Mouse (Mus musculus): ENCODE data around the gene Ngrn. TPM values are rescaled to one million over a fixed set of nuclear protein-coding genes. Genes with fewer than 3 reads are reported as not detected.

Gene Ngrn
- total and polyA plus RNA-seq, 3 experiments: 28.3 to 43.2 (median 32.1) TPM

- H3K4me2 ChIP-seq (ENCODE audit: insufficient read depth, low read depth, poor library complexity, severe bottlenecking): no peak overlapping the region
- dilution Hi-C loops (cut with MboI; ENCODE audit: extremely low pct_ligation_motif_present, extremely low pct_unique_long_range_greater_than_20kb, low sequenced_read_pairs): no loop called here
- no peaks in the 10 kb centered on the region for H3K9me3 ChIP-seq (replicated peaks; ENCODE audit: low read length)
- TF ChIP-seq CTCF (conservative IDR thresholded peaks at IDR 0.05 in 1 of 2, IDR thresholded peaks at IDR 0.05 in 1 of 2; ENCODE audit: low read depth in 2 of 2, low read length in 2 of 2) (peak in 1 of 2 experiments; percentile 74; a peak in 2 of 4 replicates), ELF1 (IDR thresholded peaks at IDR 0.05; ENCODE audit: low read depth, low read length) (no peak), ZC3H11A (IDR thresholded peaks at IDR 0.05; ENCODE audit: low read depth, low read length) (0 out of 2 replicates have a peak, but pooled peaks have one; percentile 26), E2F4 (IDR thresholded peaks at IDR 0.05; ENCODE audit: insufficient replicate concordance, low read depth, low read length) (no peak), MYC (IDR thresholded peaks at IDR 0.05; ENCODE audit: low read depth, low read length) (peak; percentile 65; the same call in 1 of the 2 replicates), RAD21 (IDR thresholded peaks at IDR 0.05; ENCODE audit: low read depth, low read length) (peak; percentile 42), SMC3 (IDR thresholded peaks at IDR 0.05; ENCODE audit: low read depth, low read length) (peak; percentile 64), SIN3A (IDR thresholded peaks at IDR 0.05; ENCODE audit: low read length) (no peak), EP300 (IDR thresholded peaks at IDR 0.05; ENCODE audit: low read length) (no peak), ZNF384 (IDR thresholded peaks at IDR 0.05; ENCODE audit: low read depth, low read length) (peak; percentile 52), HCFC1 (IDR thresholded peaks at IDR 0.05; ENCODE audit: low read depth, low read length) (no peak)
- peaks cover 1% of the 10 kb centered on the region for H3K27me3 ChIP-seq (replicated peaks)
- H3K79me2 ChIP-seq (replicated peaks; ENCODE audit: control insufficient read depth, extremely low read depth, insufficient read depth, poor library complexity, severe bottlenecking): no peaks in the 10 kb centered on the region
- H3K27ac ChIP-seq (ENCODE audit: insufficient read depth, low read depth): no peak overlapping the region
- in situ Hi-C loops (cut with MboI; ENCODE audit: low pct_ligation_motif_present, low pct_unique_long_range_greater_than_20kb, low sequenced_read_pairs): loop anchor here (25.0 kb wide), 1 partner anchor 244 kb away; the partner anchor contains the start of gene Zfp710
- DNase-seq (ENCODE audit: extremely low read depth): no peak
- H3K4me1 ChIP-seq (ENCODE audit: control insufficient read depth in 1 of 2, insufficient read depth in 2 of 2): peaks cover 2 to 24% of the 10 kb centered on the region in 2 experiments; a peak in 3 of 4 replicates
- H3K4me3 ChIP-seq (replicated peaks in 1 of 3; ENCODE audit: low read depth in 2 of 3, low read length in 2 of 3, poor library complexity in 1 of 3): no peak overlapping the region
- H3K9ac ChIP-seq (ENCODE audit: insufficient read depth, low read depth): no peak overlapping the region
- H3K36me3 ChIP-seq (replicated peaks in 1 of 2; ENCODE audit: control insufficient read depth in 1 of 2, insufficient read depth in 1 of 2, low read length in 1 of 2): no peaks in the 10 kb centered on the region
Measured at GRCm38 (mm10) chr7:80255981-80256380, 5.0 kb upstream of the Ngrn start.

- no peak overlapping the region for H3K4me2 ChIP-seq (ENCODE audit: insufficient read depth, low read depth, poor library complexity, severe bottlenecking)
- in situ Hi-C loops (cut with MboI; ENCODE audit: low pct_ligation_motif_present, low pct_unique_long_range_greater_than_20kb, low sequenced_read_pairs): loop anchor here (25.0 kb wide), 1 partner anchor 245 kb away; the partner anchor contains the start of gene Zfp710
- DNase-seq (ENCODE audit: extremely low read depth): no peak
- no peaks in the 10 kb centered on the region for H3K36me3 ChIP-seq (replicated peaks in 1 of 2; ENCODE audit: control insufficient read depth in 1 of 2, insufficient read depth in 1 of 2, low read length in 1 of 2)
- no peak overlapping the region for H3K9ac ChIP-seq (ENCODE audit: insufficient read depth, low read depth)
- peaks cover 0 to 20% of the 10 kb centered on the region in 2 experiments; a peak in 2 of 4 replicates for H3K4me1 ChIP-seq (ENCODE audit: control insufficient read depth in 1 of 2, insufficient read depth in 2 of 2)
- no peak overlapping the region for H3K27ac ChIP-seq (ENCODE audit: insufficient read depth, low read depth)
- H3K4me3 ChIP-seq (replicated peaks in 1 of 3; ENCODE audit: low read depth in 2 of 3, low read length in 2 of 3, poor library complexity in 1 of 3): no peak overlapping the region
- peaks cover 15% of the 10 kb centered on the region for H3K79me2 ChIP-seq (replicated peaks; ENCODE audit: control insufficient read depth, extremely low read depth, insufficient read depth, poor library complexity, severe bottlenecking)
- no peaks in the 10 kb centered on the region for H3K9me3 ChIP-seq (replicated peaks; ENCODE audit: low read length)
- TF ChIP-seq MYC (IDR thresholded peaks at IDR 0.05; ENCODE audit: low read depth, low read length) (no peak), E2F4 (IDR thresholded peaks at IDR 0.05; ENCODE audit: insufficient replicate concordance, low read depth, low read length) (no peak), SMC3 (IDR thresholded peaks at IDR 0.05; ENCODE audit: low read depth, low read length) (no peak), ZKSCAN1 (IDR thresholded peaks at IDR 0.05; ENCODE audit: borderline replicate concordance, low read depth, low read length) (no peak), MXI1 (IDR thresholded peaks at IDR 0.05; ENCODE audit: low read depth, low read length) (no peak), MAZ (IDR thresholded peaks at IDR 0.05; ENCODE audit: low read depth, low read length) (no peak), CHD1 (IDR thresholded peaks at IDR 0.05; ENCODE audit: low read depth, low read length) (no peak), TCF12 (IDR thresholded peaks at IDR 0.05; ENCODE audit: low read depth, low read length) (no peak), SIN3A (IDR thresholded peaks at IDR 0.05; ENCODE audit: low read length) (no peak)
- no peaks in the 10 kb centered on the region for H3K27me3 ChIP-seq (replicated peaks)
- dilution Hi-C loops (cut with MboI; ENCODE audit: extremely low pct_ligation_motif_present, extremely low pct_unique_long_range_greater_than_20kb, low sequenced_read_pairs): no loop called here
Measured at GRCm38 (mm10) chr7:80257706-80258105, 3.3 kb upstream of the Ngrn start.
